Mouse (Mus musculus) cerebellum, adult 2 months (tissue): ENCODE data around the gene Scaf1.

ENCODE experiments used
- CTCF ChIP-seq: fragments of 200-500 bp; IDR thresholded peaks from 2 replicates; pipeline ENCODE4 v1.5.1; 2011; ENCODE audit warnings: low read depth, mild to moderate bottlenecking, control low read depth, low read length, moderate library complexity, borderline replicate concordance; ENCODE audit not compliant: insufficient read depth
- POLR2A ChIP-seq: fragments of 200-500 bp; IDR thresholded peaks from 2 replicates; pipeline ENCODE4 v1.6.1; 2011; ENCODE audit warnings: low read length, control low read depth, borderline replicate concordance; ENCODE audit not compliant: insufficient read depth

DNA sequence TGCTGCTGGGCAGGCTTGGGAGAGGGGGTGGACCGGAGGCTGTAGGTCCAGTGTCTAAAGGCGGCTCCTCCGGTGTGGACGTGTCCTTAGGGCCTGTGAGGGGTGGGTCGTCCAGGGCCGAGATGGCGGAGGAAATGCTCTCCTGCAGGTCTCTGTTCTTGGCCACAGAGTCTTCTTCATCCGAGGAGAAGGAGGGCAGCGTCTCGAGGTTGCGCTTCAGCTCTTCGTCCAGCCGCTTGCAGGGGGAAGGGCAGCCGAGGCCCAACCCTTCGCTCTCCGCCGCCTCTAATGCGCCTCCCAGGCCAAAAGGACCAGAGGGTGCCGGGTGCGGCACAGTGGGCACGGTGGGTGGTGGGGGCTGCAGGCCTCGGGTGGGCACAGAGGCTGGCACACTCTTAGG is 29.6 kb upstream of the Scaf1 start:
- TF ChIP-seq POLR2A (no peak), CTCF (no peak)
